Mouse (Mus musculus) hindbrain, postnatal 0 days (tissue): ENCODE data around the gene F9. TPM values are rescaled to one million over a fixed set of nuclear protein-coding genes. Genes with fewer than 3 reads are reported as not detected.
"Not testable (repeated sequence)": the region's sequence is repeated elsewhere in the genome, so short reads cannot be mapped to it uniquely, and the experiment has no call there.

Experiments used
- ATAC-seq: fragments of 200-750 bp; cut with Nextera tagmentation; 2 replicates; pipeline ENCODE4 v1.8.0; 2017; ENCODE audit warnings: mild to moderate bottlenecking, moderate TSS enrichment, moderate library complexity
- DNase-seq: peaks from one replicate; pipeline ENCODE4 v3.0.0-alpha.2; 2015; ENCODE audit warnings: low spot score
- H3K27ac ChIP-seq: fragments of 300-500 bp; sonication (generic); 2 replicates; pipeline ENCODE4 v1.5.1; 2014; ENCODE audit warnings: mild to moderate bottlenecking
- H3K27me3 ChIP-seq: fragments of 300-500 bp; sonication (generic); 2 replicates; pipeline ENCODE4 v1.6.1; 2014; ENCODE audit warnings: low read length, mixed read lengths; ENCODE audit not compliant: insufficient read depth
- H3K36me3 ChIP-seq: fragments of 300-500 bp; sonication (generic); 2 replicates; pipeline ENCODE4 v1.6.1; 2014; ENCODE audit warnings: low read length, mixed read lengths; ENCODE audit not compliant: insufficient read depth
- H3K4me1 ChIP-seq: fragments of 300-500 bp; sonication (generic); 2 replicates; pipeline ENCODE4 v1.6.1; 2014; ENCODE audit warnings: antibody characterized with exemption, low read length, mixed read lengths; ENCODE audit not compliant: insufficient read depth
- H3K4me2 ChIP-seq: fragments of 300-500 bp; sonication (generic); 2 replicates; pipeline ENCODE4 v1.6.1; 2014; ENCODE audit warnings: low read depth, mild to moderate bottlenecking, low read length, moderate library complexity, mixed read lengths
- H3K4me3 ChIP-seq: fragments of 300-500 bp; sonication (generic); 2 replicates; pipeline ENCODE4 v1.5.1; 2014; ENCODE audit warnings: low read length
- H3K9ac ChIP-seq: fragments of 300-500 bp; sonication (generic); replicated peaks from 2 replicates; pipeline ENCODE4 v1.6.1; 2014; ENCODE audit warnings: mild to moderate bottlenecking, low read length, moderate library complexity, mixed read lengths
- H3K9me3 ChIP-seq: fragments of 300-500 bp; sonication (generic); 2 replicates; pipeline ENCODE4 v1.6.1; 2016; ENCODE audit warnings: low read length, mixed read lengths
- CTCF ChIP-seq: IDR thresholded peaks from 2 replicates; pipeline ENCODE4 v1.5.1; 2016; ENCODE audit warnings: antibody characterized with exemption, control low read depth, low read depth
- WGBS: fragments of 180-500 bp; shearing (Covaris S2); extraction: QIAGEN DNeasy Blood & Tissue Kit; methylation state at CpG from one replicate; pipeline ENCODE4 v1.1.7; 2014; 5-methylcytosine and 5-hydroxymethylcytosine counted together
- polyA plus RNA-seq: library from polyadenylated mRNA; unstranded; fragments of >200 nt; fragmentation: Nextera tagmentation; extraction: Ambion mirVana; gene quantifications from 2 replicates; pipeline ENCODE4 v1.2.1, GENCODE M21; 2015
- total RNA-seq: library from RNA; depleted of rRNA; stranded (reverse); fragments of >200 nt; gene quantifications from 2 replicates; pipeline ENCODE4 v1.2.3, GENCODE M21; 2014; rRNA removed

The F9 gene
- not detected in 2 replicates for total RNA-seq
- polyA plus RNA-seq = 0.06 TPM in 1 of 2 replicates, not detected in the other

- no peaks in the 10 kb centered on the region for H3K36me3 ChIP-seq
- ATAC-seq = no peak
- no peak within 1 kb of the TSS for H3K27ac ChIP-seq
- H3K9me3 ChIP-seq = no peaks in the 10 kb centered on the region
- WGBS = 85% methylated on average over 10 of the region's 10 CpGs
- TF ChIP-seq CTCF = no peak
- no peak for DNase-seq
- no peak within 1 kb of the TSS for H3K4me3 ChIP-seq
- no peak within 1 kb of the TSS for H3K4me2 ChIP-seq
- no peaks in the 10 kb centered on the region for H3K27me3 ChIP-seq
- no peaks in the 10 kb centered on the region for H3K4me1 ChIP-seq
- H3K9ac ChIP-seq = no peak within 1 kb of the TSS
These were observed at the start of gene F9 for GRCm38 (mm10) chrX:59999221-60000083. F9 (plus strand) TSS chrX:59999464.

GRCm38 (mm10) chrX:59969767-59970166, 29.5 kb upstream of the F9 start:
- not testable (repeated sequence) for ATAC-seq, H3K4me1 ChIP-seq, H3K27ac ChIP-seq, H3K36me3 ChIP-seq, DNase-seq, H3K27me3 ChIP-seq, H3K4me2 ChIP-seq, H3K9me3 ChIP-seq, H3K9ac ChIP-seq, H3K4me3 ChIP-seq

- Histone ChIP-seq H3K27me3 (no peaks in the 10 kb centered on the region), H3K4me1 (no peaks in the 10 kb centered on the region), H3K4me2 (no peak overlapping the region), H3K9ac (no peak overlapping the region), H3K9me3 (no peaks in the 10 kb centered on the region), H3K4me3 (no peak overlapping the region), H3K27ac (no peak overlapping the region), H3K36me3 (no peaks in the 10 kb centered on the region)
- TF ChIP-seq CTCF = no peak
- DNase-seq (no peak), ATAC-seq (no peak)
- 70% methylated on average over 3 of the region's 3 CpGs for WGBS
These were observed 800 bp downstream of the F9 start for GRCm38 (mm10) chrX:60000084-60000443.

- Histone ChIP-seq H3K9me3 (no peaks in the 10 kb centered on the region), H3K4me1 (no peaks in the 10 kb centered on the region), H3K4me3 (no peak overlapping the region), H3K36me3 (no peaks in the 10 kb centered on the region), H3K4me2 (no peak overlapping the region), H3K27ac (no peak overlapping the region), H3K27me3 (no peaks in the 10 kb centered on the region), H3K9ac (no peak overlapping the region)
- no peak for ATAC-seq
- no peak for DNase-seq
- WGBS = 81% methylated on average over 2 of the region's 2 CpGs
- TF ChIP-seq CTCF = no peak
These were observed 2.2 kb downstream of the F9 start for GRCm38 (mm10) chrX:60001461-60001860.

GRCm38 (mm10) chrX:60013084-60013676, 13.9 kb downstream of the F9 start:
- no peak for ATAC-seq
- TF ChIP-seq CTCF = peak; percentile 69

GRCm38 (mm10) chrX:60014588-60014987, 15.3 kb downstream of the F9 start:
- Histone ChIP-seq H3K27ac (no peak overlapping the region), H3K27me3 (no peaks in the 10 kb centered on the region), H3K9me3 (no peaks in the 10 kb centered on the region), H3K9ac (no peak overlapping the region), H3K36me3 (no peaks in the 10 kb centered on the region), H3K4me2 (no peak overlapping the region), H3K4me3 (no peak overlapping the region), H3K4me1 (no peaks in the 10 kb centered on the region)
- no peak for TF ChIP-seq CTCF
- no peak for DNase-seq
- 86% methylated on average over 1 of the region's 1 CpGs for WGBS
- no peak for ATAC-seq

More at GRCm38 (mm10) chrX:60013084-60013676, 13.9 kb downstream of the F9 start:
- no peaks in the 10 kb centered on the region for H3K9me3 ChIP-seq
- no peak overlapping the region for H3K9ac ChIP-seq
- no peaks in the 10 kb centered on the region for H3K27me3 ChIP-seq
- H3K36me3 ChIP-seq = no peaks in the 10 kb centered on the region
- H3K4me2 ChIP-seq = no peak overlapping the region
- no peak overlapping the region for H3K27ac ChIP-seq
- H3K4me1 ChIP-seq = no peaks in the 10 kb centered on the region
- peak; percentile 26 for DNase-seq
- H3K4me3 ChIP-seq = no peak overlapping the region

- H3K4me1 ChIP-seq = no peaks in the 10 kb centered on the region
- H3K27me3 ChIP-seq = no peaks in the 10 kb centered on the region
- WGBS = 66% methylated on average over 4 of the region's 4 CpGs
- no peak overlapping the region for H3K4me2 ChIP-seq
- ATAC-seq = no peak
- H3K4me3 ChIP-seq = no peak overlapping the region
- no peak for TF ChIP-seq CTCF
- H3K27ac ChIP-seq = no peak overlapping the region
- no peak overlapping the region for H3K9ac ChIP-seq
- no peak for DNase-seq
- no peaks in the 10 kb centered on the region for H3K36me3 ChIP-seq
- no peaks in the 10 kb centered on the region for H3K9me3 ChIP-seq
These were observed 21.7 kb downstream of the F9 start for GRCm38 (mm10) chrX:60021007-60021406.
